Mouse (Mus musculus) cerebral cortex, adult 2 months (tissue): ENCODE data around the gene Trmt1.

Experiments
- WGBS: fragments of 180-500 bp; shearing (Covaris S2); methylation state at CpG from one replicate; pipeline ENCODE4 v1.1.7; 2018; 5-methylcytosine and 5-hydroxymethylcytosine counted together

Gene Trmt1

GRCm38 (mm10) chr8:84686191-84687002, at the start of gene Trmt1:
Gene Trmt1, plus strand, starts transcription at chr8:84686307.
- 6% methylated on average over 20 of the region's 20 CpGs for WGBS

GRCm38 (mm10) chr8:84637946-84638554, 48.1 kb upstream of the Trmt1 start:
- 52% methylated on average over 8 of the region's 8 CpGs for WGBS

- WGBS: 8% methylated on average over 49 of the region's 52 CpGs
Measured at GRCm38 (mm10) chr8:84638555-84639161, 47.4 kb upstream of the Trmt1 start.

- WGBS: 1% methylated on average over 106 of the region's 106 CpGs
Measured at GRCm38 (mm10) chr8:84639162-84640009, 46.7 kb upstream of the Trmt1 start.

- 32% methylated on average over 9 of the region's 9 CpGs for WGBS
Measured at GRCm38 (mm10) chr8:84640010-84640588, 46.0 kb upstream of the Trmt1 start.

- WGBS: 78% methylated on average over 7 of the region's 7 CpGs
Measured at GRCm38 (mm10) chr8:84640617-84641294, 45.4 kb upstream of the Trmt1 start.

GRCm38 (mm10) chr8:84641578-84642361, 44.3 kb upstream of the Trmt1 start:
- 61% methylated on average over 1 of the region's 1 CpGs for WGBS

- 75% methylated on average over 5 of the region's 5 CpGs for WGBS
Measured at GRCm38 (mm10) chr8:84643019-84643418, 43.1 kb upstream of the Trmt1 start.

GRCm38 (mm10) chr8:84646800-84647199, 39.3 kb upstream of the Trmt1 start:
- 55% methylated on average over 6 of the region's 6 CpGs for WGBS

GRCm38 (mm10) chr8:84647461-84647901, 38.6 kb upstream of the Trmt1 start:
- 3% methylated on average over 14 of the region's 14 CpGs for WGBS

GRCm38 (mm10) chr8:84650213-84650612, 35.9 kb upstream of the Trmt1 start:
- 62% methylated on average over 3 of the region's 3 CpGs for WGBS

GRCm38 (mm10) chr8:84653092-84653631, 32.9 kb upstream of the Trmt1 start:
- 65% methylated on average over 9 of the region's 9 CpGs for WGBS

GRCm38 (mm10) chr8:84654597-84654996, 31.5 kb upstream of the Trmt1 start:
- 51% methylated on average over 4 of the region's 4 CpGs for WGBS

- WGBS: 31% methylated on average over 15 of the region's 15 CpGs
Measured at GRCm38 (mm10) chr8:84655336-84656190, 30.5 kb upstream of the Trmt1 start.

GRCm38 (mm10) chr8:84656191-84656525, 29.9 kb upstream of the Trmt1 start:
- 21% methylated on average over 10 of the region's 10 CpGs for WGBS

GRCm38 (mm10) chr8:84656641-84657126, 29.4 kb upstream of the Trmt1 start:
- WGBS: 23% methylated on average over 23 of the region's 23 CpGs

- WGBS: 85% methylated on average over 4 of the region's 4 CpGs
Measured at GRCm38 (mm10) chr8:84657680-84658079, 28.4 kb upstream of the Trmt1 start.

GRCm38 (mm10) chr8:84658951-84659350, 27.2 kb upstream of the Trmt1 start:
- 83% methylated on average over 1 of the region's 1 CpGs for WGBS
